Mouse (Mus musculus): ENCODE measurements around the gene Fer. TPM values are rescaled to one million over a fixed set of nuclear protein-coding genes. Genes with fewer than 3 reads are reported as not detected.

The Fer gene
- polyA plus RNA-seq, 1 experiment from 2014 or later = 27.3 TPM

DNA sequence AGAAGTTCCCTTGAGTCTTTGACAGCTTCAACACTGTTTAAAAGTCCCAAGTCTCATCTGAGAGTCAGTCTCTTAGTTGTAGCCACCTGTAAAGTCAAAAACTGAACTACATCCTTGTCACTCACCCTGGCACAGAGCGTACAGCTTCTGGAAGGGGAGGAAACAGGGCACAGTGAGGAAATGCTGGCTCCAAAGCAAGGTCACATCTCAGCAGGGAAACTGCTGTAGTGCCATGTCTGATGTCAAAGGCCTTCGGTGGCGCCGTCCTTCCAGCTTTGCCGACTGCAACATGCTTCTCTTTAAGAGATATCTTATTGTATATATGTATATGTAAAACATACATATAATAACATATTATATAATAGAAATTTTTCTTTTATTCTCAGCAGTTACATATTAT is 188.0 kb downstream of the Fer start:
- Histone ChIP-seq H3K4me2 (no peak overlapping the region), H3K9me3 (no peaks in the 10 kb centered on the region), H3K9ac (no peak overlapping the region), H3K4me1 (no peaks in the 10 kb centered on the region), H3K27me3 (replicated peaks) (no peaks in the 10 kb centered on the region), H3K27ac (no peak overlapping the region), H3K36me3 (no peaks in the 10 kb centered on the region), H3K4me3 (replicated peaks) (no peak overlapping the region)
- no peak for ATAC-seq (ENCODE audit: insufficient read depth, low FRiP score, low read depth)
- WGBS = 87% methylated on average over 5 of the region's 5 CpGs

DNA sequence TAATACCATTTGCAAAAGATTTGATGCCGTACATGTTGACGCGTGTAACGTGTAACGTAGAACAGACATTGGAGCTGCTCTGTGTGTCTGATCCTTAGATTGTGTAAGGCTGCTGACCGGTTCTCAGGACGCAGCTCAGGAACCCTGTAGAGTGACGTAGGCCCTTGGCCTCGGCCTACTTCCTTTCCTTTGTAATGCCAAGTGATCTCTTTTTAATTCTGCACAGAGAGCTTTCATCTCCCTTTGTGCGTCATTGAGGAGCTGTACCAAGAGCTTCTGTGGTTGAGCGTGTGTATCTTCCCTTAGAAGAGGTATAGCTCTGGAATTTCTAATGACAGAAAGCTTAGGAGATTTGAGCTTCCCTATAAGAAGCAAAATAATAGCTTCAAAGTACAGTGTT is 190.8 kb downstream of the Fer start:
- no peak for ATAC-seq (ENCODE audit: insufficient read depth, low FRiP score, low read depth)
- no peaks in the 10 kb centered on the region for H3K36me3 ChIP-seq

DNA sequence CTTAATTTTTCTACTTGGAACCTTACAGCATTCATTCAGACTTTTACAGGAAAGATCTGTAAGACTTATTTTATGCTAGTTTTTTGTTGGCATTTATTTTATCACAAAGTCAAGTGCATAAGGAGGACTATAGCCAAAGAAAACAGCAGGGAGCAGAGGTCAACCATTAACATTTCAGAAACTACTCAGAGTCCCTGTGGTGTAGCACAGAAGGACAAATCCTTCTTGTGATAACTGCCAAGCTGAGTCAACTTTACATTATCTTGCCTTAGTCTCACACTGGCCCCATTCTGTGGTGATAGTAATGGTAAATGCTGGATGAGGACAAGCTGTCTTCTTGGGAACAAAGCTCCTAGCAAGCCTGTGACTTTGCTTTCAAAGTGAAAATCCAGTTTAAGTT is 197.7 kb downstream of the Fer start:
- Histone ChIP-seq H3K36me3 (no peaks in the 10 kb centered on the region), H3K27me3 (replicated peaks) (no peaks in the 10 kb centered on the region), H3K4me1 (no peaks in the 10 kb centered on the region), H3K4me2 (no peak overlapping the region), H3K9me3 (no peaks in the 10 kb centered on the region), H3K9ac (no peak overlapping the region), H3K4me3 (replicated peaks) (no peak overlapping the region), H3K27ac (no peak overlapping the region)
- ATAC-seq (ENCODE audit: insufficient read depth, low FRiP score, low read depth) = peak; percentile 77; the same call in 1 of the 2 replicates

More for the DNA sequence above, 190.8 kb downstream of the Fer start:
- Histone ChIP-seq H3K27me3 (replicated peaks) (no peaks in the 10 kb centered on the region), H3K4me2 (no peak overlapping the region), H3K9ac (no peak overlapping the region), H3K27ac (no peak overlapping the region), H3K9me3 (no peaks in the 10 kb centered on the region), H3K4me1 (no peaks in the 10 kb centered on the region), H3K4me3 (replicated peaks) (no peak overlapping the region)
- 90% methylated on average over 11 of the region's 11 CpGs for WGBS

DNA sequence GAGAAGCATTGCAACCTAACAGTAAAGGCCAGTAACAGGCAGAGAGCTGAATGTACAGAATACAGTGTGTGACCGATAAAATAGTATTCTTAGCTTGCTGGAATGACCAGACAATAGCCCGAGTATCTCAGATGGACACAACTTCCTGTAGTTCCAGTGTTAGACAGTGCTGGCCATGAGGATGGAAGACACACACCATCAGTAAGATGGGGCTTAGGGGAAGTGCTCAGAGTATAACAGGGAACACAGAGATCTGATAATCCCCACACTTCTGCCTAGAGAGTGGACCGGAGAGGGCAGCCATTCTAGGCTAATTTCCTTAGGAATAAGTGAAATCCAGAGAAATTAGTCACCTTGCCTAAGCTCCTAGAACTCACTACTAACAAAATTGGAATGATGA is 202.4 kb downstream of the Fer start:
- Histone ChIP-seq H3K4me1 (no peaks in the 10 kb centered on the region), H3K27ac (no peak overlapping the region), H3K4me2 (no peak overlapping the region), H3K27me3 (replicated peaks) (no peaks in the 10 kb centered on the region), H3K36me3 (no peaks in the 10 kb centered on the region), H3K9me3 (no peaks in the 10 kb centered on the region), H3K9ac (no peak overlapping the region), H3K4me3 (replicated peaks) (no peak overlapping the region)
- no peak for ATAC-seq (ENCODE audit: insufficient read depth, low FRiP score, low read depth)
- 83% methylated on average over 3 of the region's 3 CpGs for WGBS

DNA sequence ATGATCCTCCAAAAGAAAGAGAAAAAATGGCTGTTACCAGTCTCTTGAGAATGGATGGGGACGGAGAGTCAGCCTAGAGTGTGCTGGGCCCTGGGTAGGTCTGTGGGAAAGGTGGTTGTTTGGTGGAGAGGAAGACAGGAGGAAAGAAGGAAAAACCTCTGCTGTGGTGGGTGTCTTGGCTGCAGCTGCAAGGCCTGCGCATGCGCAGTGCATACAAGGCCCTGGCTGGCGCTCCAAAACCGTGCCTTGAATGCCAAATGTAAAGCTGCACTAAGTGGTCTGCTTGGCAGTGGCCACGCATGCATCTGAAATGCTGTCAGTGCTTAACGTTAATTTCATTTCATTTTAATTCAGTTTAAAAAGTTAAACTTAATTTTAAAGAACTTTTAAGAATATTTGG is 214.5 kb downstream of the Fer start:
- WGBS = 90% methylated on average over 7 of the region's 7 CpGs
- Histone ChIP-seq H3K4me1 (no peaks in the 10 kb centered on the region), H3K9ac (no peak overlapping the region), H3K4me2 (no peak overlapping the region), H3K4me3 (replicated peaks) (no peak overlapping the region), H3K36me3 (no peaks in the 10 kb centered on the region), H3K9me3 (no peaks in the 10 kb centered on the region), H3K27me3 (replicated peaks) (no peaks in the 10 kb centered on the region), H3K27ac (no peak overlapping the region)
- ATAC-seq (ENCODE audit: insufficient read depth, low FRiP score, low read depth) = no peak

DNA sequence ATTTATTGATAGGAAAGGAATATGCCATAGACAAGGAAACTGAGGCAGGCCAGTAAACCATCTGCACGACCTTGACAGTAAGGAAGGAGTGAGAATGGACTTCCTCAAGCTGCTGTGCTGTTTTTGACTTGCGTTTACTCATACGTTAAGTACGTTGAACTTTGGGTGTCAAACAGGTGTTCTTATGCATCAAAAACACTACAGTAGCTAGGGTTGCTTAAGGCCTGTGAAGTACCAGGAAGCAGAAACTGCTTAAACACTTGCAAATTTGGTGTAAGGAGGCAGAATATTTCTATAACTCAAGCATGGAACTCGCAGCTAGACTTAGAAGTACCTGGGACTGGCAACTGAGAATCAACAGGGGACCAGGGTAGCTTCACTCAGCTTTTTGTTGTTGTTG is 221.9 kb downstream of the Fer start:
- H3K9ac ChIP-seq = no peak overlapping the region
- no peak overlapping the region for H3K4me3 ChIP-seq (replicated peaks)
- no peaks in the 10 kb centered on the region for H3K9me3 ChIP-seq
- no peak overlapping the region for H3K27ac ChIP-seq
- H3K36me3 ChIP-seq = no peaks in the 10 kb centered on the region
- no peak overlapping the region for H3K4me2 ChIP-seq
- H3K27me3 ChIP-seq (replicated peaks) = no peaks in the 10 kb centered on the region
- 79% methylated on average over 5 of the region's 5 CpGs for WGBS
- ATAC-seq (ENCODE audit: insufficient read depth, low FRiP score, low read depth) = no peak
- H3K4me1 ChIP-seq = no peaks in the 10 kb centered on the region

DNA sequence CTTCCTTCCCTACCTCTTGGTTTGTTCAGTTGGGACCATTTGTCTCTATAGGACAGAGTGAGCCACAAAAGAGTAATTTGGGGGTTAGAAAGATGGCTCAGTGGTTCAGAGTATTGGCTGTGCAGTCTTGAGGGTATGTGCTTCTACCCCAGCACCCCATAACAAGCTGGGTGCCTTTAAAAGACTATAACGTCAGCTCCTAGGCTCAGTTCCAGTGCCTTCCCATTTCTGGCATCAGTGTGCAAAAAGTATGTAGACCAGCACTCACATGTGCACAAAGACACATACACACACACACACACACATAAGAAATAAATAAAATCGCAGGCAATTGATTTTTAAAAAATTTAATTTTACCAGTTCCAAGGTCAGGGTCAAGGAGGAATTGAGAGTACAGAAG is 222.6 kb downstream of the Fer start:
- Histone ChIP-seq H3K4me2 (no peak overlapping the region), H3K4me1 (no peaks in the 10 kb centered on the region), H3K27ac (no peak overlapping the region), H3K9me3 (no peaks in the 10 kb centered on the region), H3K27me3 (replicated peaks) (no peaks in the 10 kb centered on the region), H3K9ac (no peak overlapping the region), H3K4me3 (replicated peaks) (no peak overlapping the region), H3K36me3 (no peaks in the 10 kb centered on the region)
- no peak for ATAC-seq (ENCODE audit: insufficient read depth, low FRiP score, low read depth)
- WGBS = 85% methylated on average over 2 of the region's 2 CpGs

DNA sequence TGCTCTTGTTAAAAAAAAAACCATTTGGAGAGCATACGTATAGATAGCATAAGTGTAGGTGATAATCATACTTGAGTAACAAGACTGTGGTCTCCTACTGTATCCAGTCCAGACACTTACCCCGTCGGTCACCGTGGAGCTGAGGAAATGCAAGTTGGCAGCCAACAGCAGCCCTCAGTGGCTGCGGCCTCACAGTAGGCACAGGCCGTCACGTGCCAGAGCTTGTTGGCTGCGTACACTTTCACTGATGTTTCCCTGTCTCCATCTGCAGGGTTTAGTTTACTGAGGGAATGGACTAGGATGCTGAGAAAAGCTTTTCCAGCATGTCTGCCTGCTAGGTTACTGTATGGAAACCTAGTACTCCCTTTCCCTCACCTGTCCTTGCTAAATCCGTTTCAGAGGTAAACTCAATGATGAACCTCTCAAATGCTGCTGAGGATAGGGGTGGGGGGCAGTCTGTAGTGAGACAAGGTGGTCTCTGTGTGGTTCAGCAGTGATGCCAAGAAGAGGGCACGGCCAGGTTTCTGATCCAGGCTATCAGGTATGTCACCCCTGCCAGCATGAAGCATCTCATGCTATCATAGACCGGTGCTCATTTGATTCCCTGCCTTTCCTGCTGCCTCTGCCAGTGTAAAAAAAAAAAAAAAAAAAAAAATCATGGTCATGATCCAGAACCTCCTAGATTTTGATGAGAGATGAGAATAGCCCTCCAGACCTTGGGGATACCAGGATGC is 224.2 kb downstream of the Fer start:
- no peak for ATAC-seq (ENCODE audit: insufficient read depth, low FRiP score, low read depth)
- Histone ChIP-seq H3K27ac (no peak overlapping the region), H3K27me3 (replicated peaks) (no peaks in the 10 kb centered on the region), H3K9me3 (no peaks in the 10 kb centered on the region), H3K4me2 (no peak overlapping the region), H3K4me3 (replicated peaks) (no peak overlapping the region), H3K36me3 (no peaks in the 10 kb centered on the region), H3K4me1 (no peaks in the 10 kb centered on the region), H3K9ac (no peak overlapping the region)
- WGBS = 90% methylated on average over 11 of the region's 11 CpGs

DNA sequence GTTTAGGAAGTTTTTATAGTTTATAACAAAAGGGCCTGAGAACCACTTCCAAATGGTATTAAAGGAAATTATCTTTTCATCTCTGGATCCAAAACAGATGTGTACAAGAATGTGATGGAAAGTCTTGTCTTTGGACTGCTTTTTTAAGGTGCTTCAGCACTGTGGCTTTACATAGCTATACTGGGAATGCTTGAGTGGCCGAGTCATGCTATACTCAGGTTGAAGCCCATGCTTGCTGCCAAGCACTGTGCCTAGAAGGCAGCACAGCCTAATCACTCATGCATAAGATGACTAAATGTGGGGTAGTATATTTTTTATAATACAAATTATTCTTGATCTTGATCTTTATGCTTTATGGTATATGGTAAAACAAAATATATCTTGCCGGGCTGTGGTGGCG is 225.0 kb downstream of the Fer start:
- H3K9ac ChIP-seq = no peak overlapping the region
- 90% methylated on average over 3 of the region's 3 CpGs for WGBS
- H3K4me1 ChIP-seq = no peaks in the 10 kb centered on the region
- no peak overlapping the region for H3K27ac ChIP-seq
- H3K4me3 ChIP-seq (replicated peaks) = no peak overlapping the region
- no peaks in the 10 kb centered on the region for H3K36me3 ChIP-seq
- ATAC-seq (ENCODE audit: insufficient read depth, low FRiP score, low read depth) = no peak
- no peaks in the 10 kb centered on the region for H3K27me3 ChIP-seq (replicated peaks)
- H3K9me3 ChIP-seq = no peaks in the 10 kb centered on the region
- no peak overlapping the region for H3K4me2 ChIP-seq

DNA sequence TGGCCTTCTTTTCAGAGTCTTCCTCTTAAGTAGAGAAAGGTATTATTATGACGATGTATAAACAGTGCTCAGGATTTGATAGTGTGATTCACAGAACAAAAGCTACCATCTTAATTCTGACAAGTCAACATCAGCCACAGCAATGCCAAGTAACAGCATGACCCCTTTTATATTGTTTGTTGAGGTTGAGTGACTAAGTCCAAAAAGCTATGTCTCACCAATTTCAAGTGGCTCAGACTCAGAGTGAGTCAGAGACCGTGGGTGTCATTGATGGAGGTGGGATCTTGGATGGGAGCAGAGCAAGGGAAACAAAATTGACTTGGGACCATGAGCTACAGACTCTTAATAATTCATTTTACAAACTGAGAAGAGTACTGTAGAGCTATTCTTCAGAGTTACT is 230.9 kb downstream of the Fer start:
- Histone ChIP-seq H3K4me2 (no peak overlapping the region), H3K9ac (no peak overlapping the region), H3K4me3 (replicated peaks) (no peak overlapping the region), H3K27me3 (replicated peaks) (no peaks in the 10 kb centered on the region), H3K27ac (no peak overlapping the region), H3K9me3 (no peaks in the 10 kb centered on the region), H3K36me3 (no peaks in the 10 kb centered on the region), H3K4me1 (no peaks in the 10 kb centered on the region)
- 87% methylated on average over 2 of the region's 2 CpGs for WGBS
- ATAC-seq (ENCODE audit: insufficient read depth, low FRiP score, low read depth) = no peak

DNA sequence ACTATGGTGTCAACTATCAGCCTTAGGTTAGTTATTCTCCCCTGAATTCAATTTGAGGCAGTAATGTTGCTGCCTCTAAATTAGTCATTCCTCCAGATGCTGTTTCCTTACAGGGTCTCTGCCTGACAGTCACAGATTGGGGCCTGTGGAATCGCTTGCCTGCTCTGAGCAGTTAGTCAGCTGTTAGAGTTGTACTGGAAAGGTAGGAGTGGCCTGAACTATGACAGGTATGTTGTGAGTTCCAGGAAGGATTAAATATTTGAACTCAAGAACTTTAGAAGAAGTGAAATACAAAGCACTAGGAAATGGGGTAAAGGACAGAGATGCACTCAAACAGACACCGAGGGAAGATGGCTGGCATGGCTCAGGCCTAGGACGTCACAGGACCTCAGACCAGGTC is 233.9 kb downstream of the Fer start:
- 75% methylated on average over 3 of the region's 3 CpGs for WGBS
- H3K36me3 ChIP-seq = no peaks in the 10 kb centered on the region
- H3K4me3 ChIP-seq (replicated peaks) = no peak overlapping the region
- H3K9ac ChIP-seq = no peak overlapping the region
- no peaks in the 10 kb centered on the region for H3K9me3 ChIP-seq
- ATAC-seq (ENCODE audit: insufficient read depth, low FRiP score, low read depth) = no peak
- no peak overlapping the region for H3K27ac ChIP-seq
- H3K27me3 ChIP-seq (replicated peaks) = no peaks in the 10 kb centered on the region
- no peak overlapping the region for H3K4me2 ChIP-seq
- H3K4me1 ChIP-seq = no peaks in the 10 kb centered on the region

DNA sequence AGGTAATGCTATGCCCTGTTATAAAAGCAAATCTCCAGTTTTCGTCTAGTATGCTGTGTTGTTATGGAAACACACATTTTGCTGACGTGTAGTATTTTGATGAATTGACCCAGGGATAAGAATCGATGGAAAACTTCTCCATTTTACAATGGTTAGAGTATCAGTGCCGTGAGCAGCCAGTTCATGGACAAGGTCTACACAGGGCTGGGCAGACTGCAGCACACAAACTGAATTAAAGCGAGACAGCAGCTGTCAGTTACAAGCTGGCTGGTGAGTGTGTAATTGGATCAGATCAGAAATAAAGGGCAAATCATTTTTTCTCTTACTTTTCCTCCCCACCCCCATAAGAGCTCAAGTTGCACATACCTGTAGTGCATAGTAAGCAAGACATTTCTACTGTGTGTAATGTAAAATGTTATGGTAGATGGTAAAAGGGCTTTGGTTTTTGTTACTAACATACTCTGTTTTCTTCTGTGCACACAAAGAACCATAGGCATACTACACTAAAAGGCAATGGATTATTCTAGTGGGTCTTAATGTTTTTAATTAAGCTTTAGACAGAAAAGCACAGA is 235.0 kb downstream of the Fer start:
- 67% methylated on average over 5 of the region's 5 CpGs for WGBS
- no peak overlapping the region for H3K4me2 ChIP-seq
- no peak for ATAC-seq (ENCODE audit: insufficient read depth, low FRiP score, low read depth)
- no peaks in the 10 kb centered on the region for H3K36me3 ChIP-seq
- H3K4me3 ChIP-seq (replicated peaks) = no peak overlapping the region
- no peak overlapping the region for H3K9ac ChIP-seq
- H3K9me3 ChIP-seq = no peaks in the 10 kb centered on the region
- no peaks in the 10 kb centered on the region for H3K4me1 ChIP-seq
- no peak overlapping the region for H3K27ac ChIP-seq
- no peaks in the 10 kb centered on the region for H3K27me3 ChIP-seq (replicated peaks)

Data from stomach, embryonic 15.5 days (tissue).